Mouse (Mus musculus) embryonic fibroblast, embryonic 13.5 days (primary cell): ENCODE data around the gene Cgn.
"Not testable (repeated sequence)": the region's sequence is repeated elsewhere in the genome, so short reads cannot be mapped to it uniquely, and the experiment has no call there.

Experiments
- CTCF ChIP-seq: IDR thresholded peaks from 2 replicates; pipeline ENCODE4 v1.5.1; 2011; ENCODE audit warnings: mild to moderate bottlenecking, control low read depth, low read length, moderate library complexity, borderline replicate concordance; ENCODE audit not compliant: insufficient read depth
- POLR2A ChIP-seq: IDR thresholded peaks from 2 replicates; pipeline ENCODE4 v1.6.1; 2011; ENCODE audit warnings: low read depth, mild to moderate bottlenecking, control low read depth, low read length, moderate library complexity

- TF ChIP-seq CTCF, POLR2A: not testable (repeated sequence)
These were observed 27.9 kb downstream of the Cgn start for GRCm38 (mm10) chr3:94758427-94758826.
